Mouse (Mus musculus): ENCODE data around the gene Mast3.

Gene Mast3

GRCm38 (mm10) chr8:70768956-70769355 is 35.9 kb downstream of the Mast3 start:
- in situ Hi-C loops (cut with MboI; ENCODE audit: low pct_unique_long_range_greater_than_20kb in 1 of 2, low sequenced_read_pairs in 2 of 2, unreplicated experiment in 1 of 2): no loop called here

- in situ Hi-C loops (cut with MboI; ENCODE audit: low pct_unique_long_range_greater_than_20kb in 1 of 2, low sequenced_read_pairs in 2 of 2, unreplicated experiment in 1 of 2): no loop called here
Measured at GRCm38 (mm10) chr8:70768231-70768776, 36.5 kb downstream of the Mast3 start.

DNA sequence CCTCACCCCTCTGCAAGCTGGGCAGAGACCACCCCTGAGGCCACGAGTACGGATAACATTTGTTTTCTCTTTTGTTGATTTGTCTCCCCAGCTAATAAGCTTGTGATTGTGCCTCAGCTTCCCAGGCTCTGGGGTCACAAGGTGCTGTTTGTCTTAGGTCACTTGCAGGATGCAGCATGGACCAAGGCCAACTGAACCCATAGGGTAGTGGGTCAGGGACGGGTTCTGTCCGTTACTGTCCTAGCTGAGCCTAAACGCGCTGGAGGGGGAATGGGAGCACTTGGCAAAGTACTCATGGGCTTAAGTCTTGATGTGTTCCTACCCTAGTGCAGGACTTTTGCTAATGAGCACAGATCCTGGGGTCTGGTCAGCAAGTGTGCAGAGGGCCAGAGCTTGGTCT is 37.4 kb downstream of the Mast3 start:
- in situ Hi-C loops (cut with MboI; ENCODE audit: low pct_unique_long_range_greater_than_20kb in 1 of 2, low sequenced_read_pairs in 2 of 2, unreplicated experiment in 1 of 2): no loop called here

- in situ Hi-C loops (cut with MboI; ENCODE audit: low pct_unique_long_range_greater_than_20kb in 1 of 2, low sequenced_read_pairs in 2 of 2, unreplicated experiment in 1 of 2): no loop called here
Measured at GRCm38 (mm10) chr8:70766571-70767440, 38.0 kb downstream of the Mast3 start.

DNA sequence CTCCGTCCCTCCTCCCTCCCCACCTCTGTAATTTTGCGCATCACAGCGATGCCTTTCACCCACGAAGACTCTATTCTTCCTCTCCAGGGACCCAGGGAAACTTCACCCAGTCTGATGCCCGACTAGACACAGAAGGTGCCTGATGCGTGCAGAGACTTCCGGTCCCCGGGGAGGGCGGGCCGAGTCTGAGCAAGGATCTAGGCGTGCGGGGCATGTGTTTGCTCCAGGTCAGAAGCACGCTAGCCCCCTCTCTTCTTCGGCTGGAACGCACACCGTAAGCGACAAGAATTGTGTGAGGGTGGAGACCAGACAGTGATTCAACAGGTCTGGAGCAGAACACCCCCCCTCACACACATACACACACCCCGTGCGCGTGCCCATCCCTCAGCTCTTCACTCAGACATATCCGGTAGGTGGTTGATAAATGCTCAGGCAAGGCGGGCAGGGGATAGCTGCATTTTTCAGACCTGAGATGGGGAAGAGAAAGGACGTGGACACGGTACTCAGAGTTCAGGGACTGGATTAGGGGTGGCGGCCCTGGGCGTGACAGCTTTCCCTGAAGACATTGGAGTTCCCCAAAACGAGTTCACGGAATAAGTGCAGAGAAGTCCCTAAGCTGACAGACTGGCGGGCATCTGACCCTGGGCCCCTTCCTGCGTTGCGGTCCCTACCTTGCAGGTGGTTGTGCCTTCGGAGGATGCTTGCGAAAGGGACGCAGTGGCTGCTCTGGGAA is 38.9 kb downstream of the Mast3 start:
- in situ Hi-C loops (cut with MboI; ENCODE audit: low pct_unique_long_range_greater_than_20kb in 1 of 2, low sequenced_read_pairs in 2 of 2, unreplicated experiment in 1 of 2): no loop called here

- in situ Hi-C loops (cut with MboI; ENCODE audit: low pct_unique_long_range_greater_than_20kb in 1 of 2, low sequenced_read_pairs in 2 of 2, unreplicated experiment in 1 of 2): no loop called here
Measured at GRCm38 (mm10) chr8:70765329-70765728, 39.5 kb downstream of the Mast3 start.

DNA sequence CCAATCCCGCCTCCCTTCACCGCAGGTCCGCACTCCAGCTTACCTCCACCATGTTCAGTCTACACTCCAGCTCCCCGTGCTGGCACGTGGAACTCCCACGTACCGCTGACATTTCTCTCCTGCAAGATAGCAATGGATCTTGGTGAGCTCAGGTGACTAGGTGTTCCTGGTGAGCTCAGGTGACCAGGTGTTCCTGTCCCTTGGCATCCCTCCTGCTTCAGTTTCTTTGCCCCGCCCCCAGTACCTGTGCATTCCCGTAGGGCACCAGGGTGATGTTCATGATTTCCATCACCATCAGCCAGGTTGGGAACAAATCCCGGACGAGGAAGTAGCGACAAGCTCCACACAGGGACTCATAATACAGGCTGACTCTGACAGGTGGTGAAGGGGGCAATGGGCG is 40.2 kb downstream of the Mast3 start:
- in situ Hi-C loops (cut with MboI; ENCODE audit: low pct_unique_long_range_greater_than_20kb in 1 of 2, low sequenced_read_pairs in 2 of 2, unreplicated experiment in 1 of 2): loop anchor here in 1 of 2 experiments (5.0 kb wide), 1 partner anchor 47 kb away; the partner anchor contains the start of gene Gm3336

DNA sequence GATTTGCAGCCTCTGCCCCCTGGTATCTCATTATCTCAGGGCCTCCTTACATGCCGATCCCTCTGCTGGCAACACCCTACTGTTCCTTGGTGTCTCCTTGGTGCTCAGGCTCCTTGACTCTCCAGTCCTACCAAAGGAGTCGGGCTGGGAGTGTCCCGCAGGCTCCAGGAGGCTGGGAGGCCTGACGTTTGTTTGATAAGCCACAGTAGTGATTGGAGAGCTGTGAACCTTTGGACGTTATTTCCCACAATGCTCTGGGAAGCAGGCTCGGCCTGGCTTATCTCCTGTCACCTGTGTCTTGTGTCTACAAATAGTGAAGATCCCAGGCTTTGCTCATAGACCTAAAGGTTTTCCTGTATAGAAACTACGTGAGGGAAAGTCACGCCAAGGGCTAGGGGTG is 40.8 kb downstream of the Mast3 start:
- in situ Hi-C loops (cut with MboI; ENCODE audit: low pct_unique_long_range_greater_than_20kb in 1 of 2, low sequenced_read_pairs in 2 of 2, unreplicated experiment in 1 of 2): loop anchor here in 1 of 2 experiments (5.0 kb wide), 1 partner anchor 47 kb away; the partner anchor contains the start of gene Gm3336

GRCm38 (mm10) chr8:70763354-70763753 is 41.5 kb downstream of the Mast3 start:
- in situ Hi-C loops (cut with MboI; ENCODE audit: low pct_unique_long_range_greater_than_20kb in 1 of 2, low sequenced_read_pairs in 2 of 2, unreplicated experiment in 1 of 2): loop anchor here in 1 of 2 experiments (5.0 kb wide), 1 partner anchor 46 kb away; the partner anchor contains the start of gene Gm3336

DNA sequence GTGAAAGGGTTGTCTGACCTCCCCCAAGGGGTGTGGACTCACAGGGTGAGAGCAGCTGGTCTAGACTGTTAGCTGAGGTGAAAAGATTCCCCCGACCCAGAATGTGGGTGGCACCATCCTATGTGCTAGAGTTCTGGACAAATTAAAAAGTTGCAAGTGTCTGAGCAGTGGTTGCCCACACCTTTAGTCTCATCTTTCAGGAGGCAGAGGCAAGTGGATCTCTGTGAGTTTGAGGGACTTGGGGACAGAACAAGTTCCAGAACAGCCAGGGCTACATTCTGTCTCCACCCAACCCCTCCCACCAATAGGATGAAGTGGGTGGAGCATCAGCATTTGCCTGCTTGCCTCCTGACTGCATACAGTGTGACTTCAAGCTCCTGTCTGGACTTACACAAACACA is 42.7 kb downstream of the Mast3 start:
- in situ Hi-C loops (cut with MboI; ENCODE audit: low pct_unique_long_range_greater_than_20kb in 1 of 2, low sequenced_read_pairs in 2 of 2, unreplicated experiment in 1 of 2): loop anchor here in 1 of 2 experiments (5.0 kb wide), 1 partner anchor 45 kb away; the partner anchor contains the start of gene Gm3336

DNA sequence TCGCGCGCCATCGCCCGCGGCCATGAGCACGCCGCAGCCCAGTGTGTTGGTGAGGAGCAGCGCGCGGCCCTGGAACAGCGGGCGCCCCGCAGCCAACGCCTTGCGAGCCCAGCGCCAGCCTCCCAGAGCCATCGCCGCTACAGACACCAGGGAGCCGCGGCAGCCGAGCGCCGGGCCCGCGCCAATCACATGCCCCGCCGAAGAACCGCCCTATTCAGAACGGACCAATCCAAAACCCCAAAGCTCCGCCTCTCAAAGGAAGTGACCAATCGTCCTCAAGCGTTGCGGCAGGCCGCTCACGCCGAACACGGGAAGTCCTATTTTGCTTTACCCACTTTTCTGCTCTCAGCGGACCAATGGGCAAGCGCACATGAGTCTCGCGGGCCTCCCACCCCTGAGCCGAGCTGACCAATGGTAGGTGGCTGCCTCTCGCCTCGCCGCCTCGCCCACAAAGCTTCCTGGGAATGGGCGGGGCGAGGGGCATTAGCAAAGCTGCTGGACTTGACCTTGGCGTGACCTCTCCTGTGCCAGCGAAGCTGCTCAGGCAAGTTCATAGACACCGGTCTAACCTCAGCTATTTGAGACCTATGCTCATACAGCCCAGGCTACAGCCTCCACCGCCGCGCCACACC is 44.0 kb downstream of the Mast3 start, which contains the start of gene Mpv17l2:
Gene Mpv17l2 (minus strand): TSS at position 172 of the 632 bp plus-strand sequence.
- in situ Hi-C loops (cut with MboI; ENCODE audit: low pct_unique_long_range_greater_than_20kb in 1 of 2, low sequenced_read_pairs in 2 of 2, unreplicated experiment in 1 of 2): loop anchor here in 1 of 2 experiments (5.0 kb wide), 1 partner anchor 44 kb away; the partner anchor contains the start of gene Gm3336

DNA sequence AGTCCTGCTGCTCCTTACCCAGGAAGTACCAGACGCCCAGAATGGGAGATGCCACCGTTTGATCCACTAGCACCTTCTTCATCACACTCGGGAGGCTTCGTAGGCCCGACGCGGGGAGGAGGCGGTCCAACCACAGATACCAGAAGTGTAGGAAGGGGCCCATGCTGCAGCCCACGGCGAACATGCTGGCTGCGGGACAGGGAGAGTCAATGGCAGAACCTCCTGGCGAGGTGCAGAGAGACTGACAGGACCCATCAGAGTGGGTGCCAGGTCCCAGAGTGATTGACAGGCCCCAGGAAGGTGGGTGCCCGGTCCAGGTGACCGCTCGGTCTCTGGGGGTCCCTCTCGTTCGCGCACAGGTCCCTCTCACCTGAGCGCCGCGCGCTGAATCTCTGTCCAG is 44.5 kb downstream of the Mast3 start:
- in situ Hi-C loops (cut with MboI; ENCODE audit: low pct_unique_long_range_greater_than_20kb in 1 of 2, low sequenced_read_pairs in 2 of 2, unreplicated experiment in 1 of 2): loop anchor here in 1 of 2 experiments (5.0 kb wide), 1 partner anchor 43 kb away; the partner anchor contains the start of gene Gm3336

- in situ Hi-C loops (cut with MboI; ENCODE audit: low pct_unique_long_range_greater_than_20kb in 1 of 2, low sequenced_read_pairs in 2 of 2, unreplicated experiment in 1 of 2): no loop called here
Measured at GRCm38 (mm10) chr8:70758616-70759561, 46.0 kb downstream of the Mast3 start.

DNA sequence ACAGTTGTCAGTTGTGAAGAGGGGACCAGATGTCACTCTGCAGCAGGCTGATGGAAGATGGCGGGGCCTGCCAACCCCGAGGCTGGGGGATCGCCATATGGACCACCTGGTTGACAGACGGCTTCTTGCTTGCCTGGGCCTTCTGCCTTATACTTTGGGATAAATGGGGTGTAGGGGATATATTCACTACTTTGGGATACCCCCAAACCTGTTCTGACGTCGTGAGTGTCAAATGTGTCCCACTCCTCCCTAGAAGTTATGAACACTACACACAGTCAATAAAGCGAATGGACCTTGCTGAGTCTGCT is 46.6 kb downstream of the Mast3 start:
- in situ Hi-C loops (cut with MboI; ENCODE audit: low pct_unique_long_range_greater_than_20kb in 1 of 2, low sequenced_read_pairs in 2 of 2, unreplicated experiment in 1 of 2): no loop called here

GRCm38 (mm10) chr8:70757523-70758307 is 47.1 kb downstream of the Mast3 start:
- in situ Hi-C loops (cut with MboI; ENCODE audit: low pct_unique_long_range_greater_than_20kb in 1 of 2, low sequenced_read_pairs in 2 of 2, unreplicated experiment in 1 of 2): no loop called here

DNA sequence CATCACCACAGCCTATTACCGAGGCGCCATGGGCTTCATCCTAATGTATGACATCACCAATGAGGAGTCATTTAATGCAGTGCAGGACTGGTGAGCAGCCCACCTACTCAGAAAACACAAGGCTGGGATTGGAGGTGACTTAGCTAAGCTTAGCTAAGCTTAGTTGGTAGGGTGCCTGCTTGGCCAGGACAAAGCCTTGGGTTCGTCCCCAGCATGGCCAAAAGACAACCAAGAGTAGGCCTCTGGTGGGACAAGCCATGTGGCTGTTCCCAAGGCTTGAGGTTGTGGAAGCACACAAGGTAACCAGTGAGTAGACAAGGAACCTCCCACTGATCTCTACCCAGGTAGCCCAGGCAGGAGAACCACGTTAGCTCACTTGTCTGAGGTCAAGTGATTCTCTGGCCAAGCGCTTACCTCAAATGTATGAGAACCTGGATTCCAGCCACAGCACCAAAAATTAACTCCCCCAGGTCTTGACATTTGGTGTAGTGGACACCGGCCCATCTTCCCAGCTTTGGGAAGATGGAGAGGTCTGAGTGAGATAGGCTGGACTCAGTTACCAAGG is 48.3 kb downstream of the Mast3 start:
- in situ Hi-C loops (cut with MboI; ENCODE audit: low pct_unique_long_range_greater_than_20kb in 1 of 2, low sequenced_read_pairs in 2 of 2, unreplicated experiment in 1 of 2): no loop called here

Data from mouse embryonic stem cell (cell line).